Mouse (Mus musculus): ENCODE data around the gene S1pr5. TPM values are rescaled to one million over a fixed set of nuclear protein-coding genes. Genes with fewer than 3 reads are reported as not detected.
"Not testable (repeated sequence)": the region's sequence is repeated elsewhere in the genome, so short reads cannot be mapped to it uniquely, and the experiment has no call there.

S1pr5 gene
- polyA plus RNA-seq, 1 experiment from 2014 or later, result 0.08 TPM

DNA sequence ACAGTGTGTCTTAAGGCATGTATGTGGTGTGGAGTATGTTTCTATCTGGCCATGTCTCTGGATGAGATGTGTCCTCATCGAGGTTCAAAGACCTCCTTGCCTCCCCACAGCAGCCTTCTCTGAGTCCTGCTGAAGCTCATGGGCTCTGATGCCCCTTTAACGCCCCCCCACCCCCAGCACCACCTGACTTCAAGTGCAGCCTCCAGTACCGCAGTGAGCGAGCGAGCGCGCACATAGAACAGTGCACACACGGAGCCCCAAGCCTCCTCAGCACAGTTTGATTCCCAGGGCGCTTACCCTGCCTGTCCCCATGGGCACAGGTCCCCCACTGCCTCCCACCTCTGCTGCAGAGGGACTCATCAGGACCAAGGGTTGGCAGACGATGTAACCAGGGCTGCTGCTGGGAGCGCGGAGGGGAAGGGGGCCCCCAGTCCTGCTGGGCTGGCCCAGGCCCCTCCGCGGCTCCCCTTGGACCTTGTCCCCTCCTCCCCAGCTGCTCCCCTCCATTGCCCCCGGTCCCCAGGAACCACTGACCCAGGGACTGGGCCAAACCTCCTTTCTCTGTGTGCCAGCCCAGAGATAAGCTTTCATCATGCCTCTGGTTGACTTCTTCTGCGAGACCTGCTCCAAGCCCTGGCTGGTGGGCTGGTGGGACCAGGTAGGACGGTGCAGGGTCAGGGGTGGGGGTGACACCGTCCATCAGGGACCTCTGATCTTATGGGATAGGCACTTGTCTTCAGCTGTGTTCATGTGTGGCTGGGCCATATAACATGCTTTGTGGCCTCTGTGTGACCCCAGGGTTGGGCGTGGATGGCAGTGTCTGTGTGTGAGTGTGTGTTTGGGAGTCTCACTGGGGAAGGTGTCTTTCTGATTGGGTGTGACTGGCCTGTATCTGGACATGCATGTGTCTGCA lies 51.5 kb downstream of the S1pr5 start:
- no peaks in the 10 kb centered on the region; the same call in 1 of the 2 replicates for H3K4me1 ChIP-seq (ENCODE audit: control insufficient read depth, insufficient read depth, low read length)
- H3K27me3 ChIP-seq (ENCODE audit: control insufficient read depth, insufficient read depth, low read length), result no peaks in the 10 kb centered on the region
- 42% methylated on average over 19 of the region's 19 CpGs for WGBS
- DNase-seq (ENCODE audit: low spot score), result no peak
- peak overlapping the region; percentile 33 for H3K4me2 ChIP-seq (ENCODE audit: low read depth, low read length)
- H3K36me3 ChIP-seq (replicated peaks; ENCODE audit: control insufficient read depth, insufficient read depth, low read depth, low read length), result no peaks in the 10 kb centered on the region
- H3K4me3 ChIP-seq (ENCODE audit: low read depth, low read length), result peak overlapping the region; percentile 22
- no peak overlapping the region for H3K27ac ChIP-seq (replicated peaks; ENCODE audit: low read depth, low read length)
- 0 out of 2 replicates have a peak, but pooled peaks have one; percentile 22 for ATAC-seq (replicated peaks; ENCODE audit: insufficient number of reproducible peaks, low FRiP score, low TSS enrichment, low read depth)
- H3K9me3 ChIP-seq (replicated peaks; ENCODE audit: control insufficient read depth, low read length), result no peaks in the 10 kb centered on the region
- H3K9ac ChIP-seq (replicated peaks; ENCODE audit: low read length), result peak overlapping the region; percentile 50

GRCm38 (mm10) chr9:21195736-21196505 lies 52.3 kb downstream of the S1pr5 start:
- not testable (repeated sequence) for H3K9me3 ChIP-seq (replicated peaks; ENCODE audit: control insufficient read depth, low read length); DNase-seq (ENCODE audit: low spot score); H3K27ac ChIP-seq (replicated peaks; ENCODE audit: low read depth, low read length); H3K4me1 ChIP-seq (ENCODE audit: control insufficient read depth, insufficient read depth, low read length); H3K4me2 ChIP-seq (ENCODE audit: low read depth, low read length); H3K36me3 ChIP-seq (replicated peaks; ENCODE audit: control insufficient read depth, insufficient read depth, low read depth, low read length); H3K27me3 ChIP-seq (ENCODE audit: control insufficient read depth, insufficient read depth, low read length); H3K4me3 ChIP-seq (ENCODE audit: low read depth, low read length); H3K9ac ChIP-seq (replicated peaks; ENCODE audit: low read length); ATAC-seq (replicated peaks; ENCODE audit: insufficient number of reproducible peaks, low FRiP score, low TSS enrichment, low read depth)
- 61% methylated on average over 7 of the region's 7 CpGs for WGBS

DNA sequence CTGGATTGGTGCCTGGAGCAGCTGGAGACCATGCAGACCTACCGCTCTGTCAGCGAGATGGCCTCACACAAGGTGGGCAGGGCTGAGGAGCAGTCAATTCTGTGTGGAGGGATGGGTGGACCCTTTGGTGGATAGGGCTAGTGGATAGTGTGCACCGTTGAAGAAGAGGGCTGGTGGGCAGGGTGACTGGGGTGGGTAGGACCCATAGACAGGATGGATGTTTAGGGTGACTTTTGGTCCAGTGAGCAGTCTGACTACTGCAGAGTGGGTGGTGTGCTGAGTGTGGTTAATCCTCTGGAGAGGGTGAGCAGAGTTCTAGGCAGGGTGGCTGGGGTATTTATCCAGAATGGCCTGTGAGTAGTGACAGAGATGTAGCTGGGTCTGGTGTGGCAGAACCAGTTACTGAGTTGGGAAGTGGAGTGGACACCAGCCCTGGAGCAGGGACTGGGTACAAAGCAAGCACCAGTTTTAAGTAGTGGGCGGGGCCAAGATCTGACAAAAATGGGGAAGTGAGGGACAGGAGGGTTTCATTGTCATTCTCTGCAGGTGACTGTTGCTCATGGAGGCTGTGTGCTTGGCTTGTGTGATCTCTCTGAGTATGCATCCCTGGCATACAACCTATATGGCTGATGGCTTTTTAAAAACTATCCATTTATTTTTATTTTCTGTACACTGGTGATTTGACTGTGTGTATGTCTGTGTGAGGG lies 53.3 kb downstream of the S1pr5 start:
- Histone ChIP-seq H3K27ac (replicated peaks; ENCODE audit: low read depth, low read length) (no peak overlapping the region), H3K36me3 (replicated peaks; ENCODE audit: control insufficient read depth, insufficient read depth, low read depth, low read length) (no peaks in the 10 kb centered on the region), H3K9ac (replicated peaks; ENCODE audit: low read length) (no peak overlapping the region), H3K4me1 (ENCODE audit: control insufficient read depth, insufficient read depth, low read length) (no peaks in the 10 kb centered on the region; the same call in 1 of the 2 replicates), H3K4me2 (ENCODE audit: low read depth, low read length) (no peak overlapping the region), H3K4me3 (ENCODE audit: low read depth, low read length) (no peak overlapping the region), H3K9me3 (replicated peaks; ENCODE audit: control insufficient read depth, low read length) (no peaks in the 10 kb centered on the region), H3K27me3 (ENCODE audit: control insufficient read depth, insufficient read depth, low read length) (no peaks in the 10 kb centered on the region)
- DNase-seq (ENCODE audit: low spot score), result no peak
- no peak for ATAC-seq (replicated peaks; ENCODE audit: insufficient number of reproducible peaks, low FRiP score, low TSS enrichment, low read depth)
- 83% methylated on average over 4 of the region's 4 CpGs for WGBS

DNA sequence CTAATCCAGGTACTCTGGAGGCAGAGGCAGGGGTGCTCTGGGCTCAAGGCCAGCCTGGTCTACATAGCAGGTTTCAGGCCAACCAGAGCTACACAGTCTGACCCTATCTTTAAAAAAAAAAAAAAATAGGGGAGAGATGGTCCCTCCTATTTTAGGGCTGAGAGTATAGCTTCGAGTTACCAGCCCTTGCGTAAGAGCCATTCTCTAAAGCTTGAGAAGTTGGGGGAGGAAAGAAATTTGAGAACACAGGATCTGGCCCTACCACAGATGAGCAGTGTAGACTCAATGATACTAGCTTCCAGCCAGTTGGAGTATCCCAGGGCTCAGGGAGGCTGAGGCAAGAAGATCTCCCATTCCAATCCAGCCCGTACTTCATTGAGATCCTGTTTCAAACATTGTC lies 54.5 kb downstream of the S1pr5 start:
- Histone ChIP-seq H3K4me1 (ENCODE audit: control insufficient read depth, insufficient read depth, low read length) (no peaks in the 10 kb centered on the region; the same call in 1 of the 2 replicates), H3K36me3 (replicated peaks; ENCODE audit: control insufficient read depth, insufficient read depth, low read depth, low read length) (no peaks in the 10 kb centered on the region), H3K9ac (replicated peaks; ENCODE audit: low read length) (no peak overlapping the region), H3K27ac (replicated peaks; ENCODE audit: low read depth, low read length) (no peak overlapping the region), H3K4me3 (ENCODE audit: low read depth, low read length) (no peak overlapping the region), H3K27me3 (ENCODE audit: control insufficient read depth, insufficient read depth, low read length) (no peaks in the 10 kb centered on the region), H3K4me2 (ENCODE audit: low read depth, low read length) (no peak overlapping the region), H3K9me3 (replicated peaks; ENCODE audit: control insufficient read depth, low read length) (no peaks in the 10 kb centered on the region)
- 79% methylated on average over 3 of the region's 3 CpGs for WGBS
- ATAC-seq (replicated peaks; ENCODE audit: insufficient number of reproducible peaks, low FRiP score, low TSS enrichment, low read depth) (no peak), DNase-seq (ENCODE audit: low spot score) (no peak)

Other genes with a start within 250 kb of the S1pr5 start
- 139 and 147 TPM in 2 replicates for gene Mrpl4, start 245.7 kb downstream of the S1pr5 start, polyA plus RNA-seq (2014; fragmentation: Nextera tagmentation; extraction: Ambion mirVana)
- gene Icam1, start 232.5 kb downstream of the S1pr5 start, polyA plus RNA-seq (2014; fragmentation: Nextera tagmentation; extraction: Ambion mirVana), result 4.5 and 5.8 TPM in 2 replicates
- gene Icam4, start 219.1 kb downstream of the S1pr5 start, polyA plus RNA-seq (2014; fragmentation: Nextera tagmentation; extraction: Ambion mirVana), result 5.6 and 6.1 TPM in 2 replicates
- gene Icam5, start 216.4 kb downstream of the S1pr5 start, polyA plus RNA-seq (2014; fragmentation: Nextera tagmentation; extraction: Ambion mirVana), result not detected in 2 replicates
- 0.80 and 2.2 TPM in 2 replicates for gene Zglp1, start 181.3 kb downstream of the S1pr5 start, polyA plus RNA-seq (2014; fragmentation: Nextera tagmentation; extraction: Ambion mirVana)
- gene Gm49373, start 175.3 kb downstream of the S1pr5 start, polyA plus RNA-seq (2014; fragmentation: Nextera tagmentation; extraction: Ambion mirVana), result 0.36 and 0.58 TPM in 2 replicates
- gene Fdx1l, start 174.8 kb downstream of the S1pr5 start, polyA plus RNA-seq (2014; fragmentation: Nextera tagmentation; extraction: Ambion mirVana), result 44.7 and 52.1 TPM in 2 replicates
- 2.0 and 2.3 TPM in 2 replicates for gene Gm38431, start 156.4 kb downstream of the S1pr5 start, polyA plus RNA-seq (2014; fragmentation: Nextera tagmentation; extraction: Ambion mirVana)
- 63.1 and 70.3 TPM in 2 replicates for gene Raver1, start 156.4 kb downstream of the S1pr5 start, polyA plus RNA-seq (2014; fragmentation: Nextera tagmentation; extraction: Ambion mirVana)
- 5.4 and 7.1 TPM in 2 replicates for gene Tyk2, start 117.2 kb downstream of the S1pr5 start, polyA plus RNA-seq (2014; fragmentation: Nextera tagmentation; extraction: Ambion mirVana)
- 371 and 374 TPM in 2 replicates for gene Cdc37, start 98.5 kb downstream of the S1pr5 start, polyA plus RNA-seq (2014; fragmentation: Nextera tagmentation; extraction: Ambion mirVana)
- 3.8 and 4.7 TPM in 2 replicates for gene Pde4a, start 82.7 kb downstream of the S1pr5 start, polyA plus RNA-seq (2014; fragmentation: Nextera tagmentation; extraction: Ambion mirVana)
- 23.2 and 27.1 TPM in 2 replicates for gene Keap1, start 9.1 kb downstream of the S1pr5 start, polyA plus RNA-seq (2014; fragmentation: Nextera tagmentation; extraction: Ambion mirVana)
- 28.5 and 31.1 TPM in 2 replicates for gene Atg4d, start 16.9 kb upstream of the S1pr5 start, polyA plus RNA-seq (2014; fragmentation: Nextera tagmentation; extraction: Ambion mirVana)
- 11.4 and 13.3 TPM in 2 replicates for gene Kri1, start 39.5 kb upstream of the S1pr5 start, polyA plus RNA-seq (2014; fragmentation: Nextera tagmentation; extraction: Ambion mirVana)
- 51.3 and 55.0 TPM in 2 replicates for gene Cdkn2d, start 43.0 kb upstream of the S1pr5 start, polyA plus RNA-seq (2014; fragmentation: Nextera tagmentation; extraction: Ambion mirVana)
- 15.9 and 16.3 TPM in 2 replicates for gene Ap1m2, start 63.9 kb upstream of the S1pr5 start, polyA plus RNA-seq (2014; fragmentation: Nextera tagmentation; extraction: Ambion mirVana)
- gene Slc44a2, start 72.3 kb upstream of the S1pr5 start, polyA plus RNA-seq (2014; fragmentation: Nextera tagmentation; extraction: Ambion mirVana), result 86.0 and 89.8 TPM in 2 replicates
- 248 and 256 TPM in 2 replicates for gene Ilf3, start 119.4 kb upstream of the S1pr5 start, polyA plus RNA-seq (2014; fragmentation: Nextera tagmentation; extraction: Ambion mirVana)
- 47.6 and 51.5 TPM in 2 replicates for gene Qtrt1, start 163.4 kb upstream of the S1pr5 start, polyA plus RNA-seq (2014; fragmentation: Nextera tagmentation; extraction: Ambion mirVana)
- 57.1 and 58.0 TPM in 2 replicates for gene Dnm2, start 176.5 kb upstream of the S1pr5 start, polyA plus RNA-seq (2014; fragmentation: Nextera tagmentation; extraction: Ambion mirVana)